Mouse (Mus musculus) lung, postnatal 10 days (tissue): ENCODE results near the gene Baiap3.

Experiments
- DNase-seq: peaks from one replicate; pipeline ENCODE4 v3.0.0; 2021

Baiap3 gene

DNA sequence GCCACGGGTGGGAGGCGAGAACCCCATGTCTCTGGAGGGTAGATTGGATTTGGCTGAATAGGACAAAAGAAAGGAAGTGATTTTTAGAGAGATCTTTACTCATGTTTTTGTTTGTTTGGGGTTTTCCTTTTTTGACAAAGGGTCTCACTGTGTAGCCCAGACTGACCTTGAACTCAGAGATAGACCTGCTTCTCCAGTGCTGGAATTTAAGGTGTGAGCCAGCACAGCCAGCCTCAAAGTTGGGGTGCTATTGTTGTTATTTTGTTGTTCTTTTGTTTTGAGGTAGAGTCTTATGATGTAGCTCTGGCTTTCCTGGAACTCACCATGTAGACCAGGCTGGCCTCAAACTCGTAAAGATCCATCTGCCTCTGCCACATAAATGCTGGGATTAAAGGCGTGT, 53.8 kb downstream of the Baiap3 start:
- DNase-seq: no peak
